Mouse (Mus musculus): ENCODE measurements around the gene Lamc2. TPM values are rescaled to one million over a fixed set of nuclear protein-coding genes. Genes with fewer than 3 reads are reported as not detected.

The Lamc2 gene
- polyA plus RNA-seq, 1 experiment from 2014 or later, result 6.8 TPM

DNA sequence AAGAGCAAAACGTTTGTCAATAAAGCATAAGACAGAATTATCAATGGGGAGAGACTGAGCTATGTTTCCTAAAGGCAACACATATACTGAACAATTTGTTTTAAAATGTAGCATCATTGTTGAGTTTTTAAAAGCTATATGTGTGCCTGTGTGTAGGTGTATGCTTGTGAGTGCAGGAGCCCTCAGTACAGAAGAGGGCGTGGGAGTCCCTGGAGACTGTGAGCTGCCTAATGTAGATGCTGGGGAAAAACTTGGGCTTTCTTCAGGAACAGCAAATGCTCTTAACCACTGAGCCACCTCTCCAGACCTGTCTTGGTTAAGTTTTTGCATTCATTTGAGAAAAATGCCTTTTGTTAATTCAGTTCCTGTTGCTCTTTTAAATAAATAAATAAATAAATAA is 24.0 kb upstream of the Lamc2 start:
- no peaks in the 10 kb centered on the region for H3K36me3 ChIP-seq
- H3K4me2 ChIP-seq (replicated peaks), result no peak overlapping the region
- no peak overlapping the region for H3K9ac ChIP-seq
- no peak overlapping the region for H3K4me3 ChIP-seq
- 88% methylated on average over 2 of the region's 2 CpGs for WGBS
- no peak overlapping the region for H3K27ac ChIP-seq
- ATAC-seq (ENCODE audit: insufficient number of reproducible peaks, insufficient read depth, low FRiP score, low TSS enrichment), result no peak
- H3K27me3 ChIP-seq, result no peaks in the 10 kb centered on the region
- H3K9me3 ChIP-seq, result no peaks in the 10 kb centered on the region
- H3K4me1 ChIP-seq, result no peaks in the 10 kb centered on the region

DNA sequence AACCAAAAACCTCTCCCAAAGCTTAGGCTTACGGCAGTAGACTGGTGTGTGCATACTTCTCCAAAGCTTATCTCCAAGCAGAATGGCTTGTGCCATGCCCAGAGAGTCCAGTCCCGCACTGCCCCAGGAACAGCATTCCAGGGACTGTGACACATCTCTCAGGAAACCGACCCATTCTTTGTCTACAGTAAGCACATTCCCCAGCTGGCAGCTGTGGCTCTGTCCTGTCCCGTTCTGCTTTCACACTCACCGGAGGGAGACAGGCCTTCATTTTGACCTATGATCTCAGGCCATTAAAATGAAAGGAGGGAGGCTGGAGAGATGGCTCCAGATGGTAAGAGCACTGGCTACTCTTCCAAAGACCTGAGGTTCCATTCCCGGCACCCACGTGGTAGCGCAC is 15.9 kb upstream of the Lamc2 start:
- Histone ChIP-seq H3K4me2 (replicated peaks) (no peak overlapping the region), H3K9ac (no peak overlapping the region), H3K27ac (no peak overlapping the region), H3K27me3 (no peaks in the 10 kb centered on the region), H3K9me3 (no peaks in the 10 kb centered on the region), H3K4me1 (peaks cover 4% of the 10 kb centered on the region; the same call in 1 of the 2 replicates), H3K36me3 (no peaks in the 10 kb centered on the region), H3K4me3 (no peak overlapping the region)
- no peak for ATAC-seq (ENCODE audit: insufficient number of reproducible peaks, insufficient read depth, low FRiP score, low TSS enrichment)
- WGBS, result 51% methylated on average over 8 of the region's 8 CpGs

DNA sequence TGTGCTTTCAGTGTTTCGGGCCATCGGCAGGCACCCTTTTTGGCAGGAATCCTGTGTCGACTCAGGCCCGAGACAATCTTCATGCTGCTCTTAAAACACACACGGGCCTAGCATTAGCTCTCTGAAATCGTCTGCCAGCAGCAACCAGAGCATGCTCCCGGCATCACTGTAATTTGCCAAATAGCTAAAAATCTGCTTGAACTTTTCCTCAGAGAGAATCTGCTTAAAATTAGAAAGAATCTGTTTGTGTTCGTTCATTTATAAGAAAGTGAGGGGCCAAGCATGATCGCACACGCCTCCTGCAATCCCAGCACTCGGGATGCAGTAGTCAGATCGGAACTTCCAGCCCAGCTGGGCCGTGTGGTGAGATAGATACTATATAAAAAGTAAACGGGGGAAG is 15.2 kb upstream of the Lamc2 start:
- H3K27me3 ChIP-seq, result no peaks in the 10 kb centered on the region
- H3K4me3 ChIP-seq, result no peak overlapping the region
- no peak for ATAC-seq (ENCODE audit: insufficient number of reproducible peaks, insufficient read depth, low FRiP score, low TSS enrichment)
- 51% methylated on average over 14 of the region's 14 CpGs for WGBS
- no peak overlapping the region for H3K9ac ChIP-seq
- no peaks in the 10 kb centered on the region for H3K36me3 ChIP-seq
- no peaks in the 10 kb centered on the region for H3K9me3 ChIP-seq
- H3K27ac ChIP-seq, result no peak overlapping the region
- peaks cover 4% of the 10 kb centered on the region; the same call in 1 of the 2 replicates for H3K4me1 ChIP-seq
- H3K4me2 ChIP-seq (replicated peaks), result no peak overlapping the region

DNA sequence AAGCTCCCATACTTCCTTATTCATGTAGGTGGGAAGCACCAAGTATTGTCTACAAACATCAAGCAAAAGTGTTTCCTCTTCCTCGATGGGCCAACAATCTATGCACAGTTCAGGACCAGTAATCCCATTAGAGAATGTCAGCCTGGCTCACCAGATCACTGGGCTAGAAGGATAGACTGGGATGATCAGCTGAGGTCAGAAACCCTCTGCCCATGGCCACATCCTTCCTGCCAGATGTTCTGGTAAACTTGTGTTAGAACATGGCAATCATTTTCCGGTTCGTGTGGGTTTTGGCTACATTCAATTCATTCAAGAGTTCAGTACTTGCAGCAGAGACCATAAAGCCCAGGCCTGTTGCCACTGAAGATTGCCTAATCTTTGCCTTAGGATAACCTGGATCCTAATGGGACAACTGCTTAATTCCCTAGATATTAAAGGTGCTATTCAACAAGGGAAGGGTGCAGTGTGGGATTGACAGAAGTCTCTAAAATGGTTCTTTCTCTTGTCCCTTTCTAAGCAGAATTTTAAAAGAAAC is 11.1 kb upstream of the Lamc2 start:
- H3K36me3 ChIP-seq, result no peaks in the 10 kb centered on the region
- no peak overlapping the region for H3K4me3 ChIP-seq
- H3K27me3 ChIP-seq, result no peaks in the 10 kb centered on the region
- peaks cover 6% of the 10 kb centered on the region for H3K4me1 ChIP-seq
- ATAC-seq (ENCODE audit: insufficient number of reproducible peaks, insufficient read depth, low FRiP score, low TSS enrichment), result no peak
- WGBS, result 81% methylated on average over 3 of the region's 3 CpGs
- no peak overlapping the region for H3K4me2 ChIP-seq (replicated peaks)
- no peak overlapping the region for H3K9ac ChIP-seq
- no peaks in the 10 kb centered on the region for H3K9me3 ChIP-seq
- H3K27ac ChIP-seq, result no peak overlapping the region

DNA sequence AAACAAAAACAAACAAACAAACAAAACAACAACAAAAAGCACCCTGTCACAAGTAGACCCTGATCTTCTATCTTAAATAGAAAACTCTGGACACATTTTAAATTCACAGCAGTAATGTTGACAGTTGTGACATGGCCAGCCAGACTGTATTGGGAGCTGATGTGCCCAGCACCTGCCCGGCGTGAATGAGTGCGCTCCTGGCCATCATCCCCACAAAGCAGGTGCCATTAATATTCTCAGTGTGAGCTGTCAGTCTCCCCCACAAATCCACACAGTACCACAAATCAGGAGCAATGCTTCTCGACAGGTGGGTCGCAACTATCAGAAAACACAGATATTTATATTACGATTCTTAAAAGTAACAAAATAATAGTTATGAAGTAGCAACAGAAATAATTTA is 6.7 kb upstream of the Lamc2 start:
- no peak for ATAC-seq (ENCODE audit: insufficient number of reproducible peaks, insufficient read depth, low FRiP score, low TSS enrichment)
- 93% methylated on average over 6 of the region's 6 CpGs for WGBS
- H3K4me2 ChIP-seq (replicated peaks), result no peak overlapping the region
- peaks cover 15% of the 10 kb centered on the region for H3K4me1 ChIP-seq
- no peak overlapping the region for H3K27ac ChIP-seq
- no peaks in the 10 kb centered on the region for H3K36me3 ChIP-seq
- H3K9me3 ChIP-seq, result no peaks in the 10 kb centered on the region
- H3K27me3 ChIP-seq, result peaks cover 2% of the 10 kb centered on the region; the same call in 1 of the 2 replicates
- no peak overlapping the region for H3K4me3 ChIP-seq
- H3K9ac ChIP-seq, result no peak overlapping the region

DNA sequence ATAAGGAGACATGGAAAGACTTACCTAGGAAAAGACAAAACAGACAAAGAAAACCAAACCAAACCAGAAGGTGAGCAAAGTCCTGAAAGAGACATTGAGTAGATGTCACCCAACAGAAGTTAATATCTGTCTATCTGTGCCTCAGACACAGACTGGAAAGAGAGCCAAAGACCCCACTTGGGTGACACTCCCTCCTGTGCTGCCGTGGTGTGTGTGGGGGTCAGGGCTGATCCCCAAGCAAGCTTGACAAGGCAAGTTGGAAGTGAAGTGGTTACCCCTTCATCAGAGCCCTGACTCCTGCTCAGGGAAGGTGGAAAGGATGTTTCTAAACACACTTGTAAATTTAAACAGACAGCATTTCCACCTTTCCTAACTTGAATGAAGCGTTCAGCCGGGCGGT is 6.1 kb upstream of the Lamc2 start:
- no peak; the same call in 1 of the 2 replicates for ATAC-seq (ENCODE audit: insufficient number of reproducible peaks, insufficient read depth, low FRiP score, low TSS enrichment)
- H3K9me3 ChIP-seq, result no peaks in the 10 kb centered on the region
- H3K36me3 ChIP-seq, result no peaks in the 10 kb centered on the region
- 79% methylated on average over 4 of the region's 4 CpGs for WGBS
- H3K9ac ChIP-seq, result no peak overlapping the region
- no peak overlapping the region for H3K4me2 ChIP-seq (replicated peaks)
- H3K4me1 ChIP-seq, result peaks cover 15% of the 10 kb centered on the region
- H3K4me3 ChIP-seq, result no peak overlapping the region
- H3K27me3 ChIP-seq, result peaks cover 4% of the 10 kb centered on the region
- peak overlapping the region; percentile 69; the same call in 1 of the 2 replicates for H3K27ac ChIP-seq

DNA sequence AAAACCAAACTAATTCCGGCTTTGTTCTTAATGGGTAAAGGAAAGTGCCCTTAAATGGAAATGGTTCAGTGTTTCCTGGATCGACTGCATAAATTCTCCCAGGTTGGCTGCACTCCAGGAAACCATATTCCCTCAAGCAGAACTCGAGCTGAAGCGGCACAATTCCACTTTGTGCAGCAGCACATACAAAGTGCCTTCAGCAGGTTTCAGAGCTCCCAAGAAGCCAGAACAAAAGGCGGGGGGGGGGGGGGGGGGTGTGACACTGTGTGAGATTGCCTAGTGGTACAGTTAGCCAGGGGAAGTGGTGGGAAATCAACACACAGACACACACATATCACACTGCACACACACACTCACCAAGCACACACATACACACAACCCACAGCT is 5.7 kb upstream of the Lamc2 start:
- no peak overlapping the region for H3K9ac ChIP-seq
- H3K4me1 ChIP-seq, result peaks cover 15% of the 10 kb centered on the region
- H3K9me3 ChIP-seq, result no peaks in the 10 kb centered on the region
- no peaks in the 10 kb centered on the region for H3K36me3 ChIP-seq
- H3K4me2 ChIP-seq (replicated peaks), result no peak overlapping the region; the same call in 1 of the 2 replicates
- peaks cover 9% of the 10 kb centered on the region for H3K27me3 ChIP-seq
- no peak for ATAC-seq (ENCODE audit: insufficient number of reproducible peaks, insufficient read depth, low FRiP score, low TSS enrichment)
- WGBS, result 13% methylated on average over 5 of the region's 5 CpGs
- H3K27ac ChIP-seq, result peak overlapping the region; percentile 69; the same call in 1 of the 2 replicates
- no peak overlapping the region for H3K4me3 ChIP-seq

DNA sequence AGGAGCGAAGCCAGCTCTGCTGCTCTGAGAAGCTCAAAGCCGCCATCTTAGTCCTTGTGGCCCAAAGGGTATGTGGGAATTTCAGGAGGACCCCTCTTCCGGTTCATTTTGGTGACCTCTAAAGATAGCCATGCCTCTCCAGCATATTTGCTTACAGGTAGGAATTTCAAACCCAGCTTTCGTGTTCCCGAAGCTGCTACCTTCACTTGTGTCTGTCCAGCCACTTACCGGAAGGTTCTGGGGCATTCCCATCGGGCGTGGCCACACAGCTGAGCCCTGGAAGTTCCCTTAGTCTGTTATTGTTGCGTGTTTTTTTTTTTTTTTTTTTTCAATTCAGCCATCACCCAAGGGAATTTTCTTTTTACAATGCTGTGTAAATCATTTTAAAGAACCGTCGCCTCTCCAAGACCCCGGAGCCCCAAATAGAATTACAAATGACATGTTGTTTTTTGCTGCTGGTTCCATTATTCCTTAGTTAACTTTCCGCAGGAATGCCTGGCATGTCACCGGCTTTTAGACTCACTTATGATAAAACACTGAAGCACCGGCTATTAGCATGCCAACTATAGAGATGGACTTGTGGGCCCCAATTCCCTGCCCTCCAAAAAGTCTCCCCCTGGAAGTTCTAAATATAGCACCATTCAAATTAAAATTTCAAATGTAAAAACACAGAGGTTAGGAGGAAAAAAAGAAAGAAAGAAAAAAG is 5.1 kb upstream of the Lamc2 start:
- Histone ChIP-seq H3K4me2 (replicated peaks) (no peak overlapping the region), H3K9ac (no peak overlapping the region), H3K27ac (0 out of 2 replicates have a peak overlapping the region, but pooled peaks have one; percentile 1), H3K36me3 (no peaks in the 10 kb centered on the region), H3K4me1 (peaks cover 15% of the 10 kb centered on the region), H3K4me3 (no peak overlapping the region), H3K9me3 (no peaks in the 10 kb centered on the region), H3K27me3 (peaks cover 14% of the 10 kb centered on the region)
- no peak for ATAC-seq (ENCODE audit: insufficient number of reproducible peaks, insufficient read depth, low FRiP score, low TSS enrichment)
- 60% methylated on average over 15 of the region's 15 CpGs for WGBS

DNA sequence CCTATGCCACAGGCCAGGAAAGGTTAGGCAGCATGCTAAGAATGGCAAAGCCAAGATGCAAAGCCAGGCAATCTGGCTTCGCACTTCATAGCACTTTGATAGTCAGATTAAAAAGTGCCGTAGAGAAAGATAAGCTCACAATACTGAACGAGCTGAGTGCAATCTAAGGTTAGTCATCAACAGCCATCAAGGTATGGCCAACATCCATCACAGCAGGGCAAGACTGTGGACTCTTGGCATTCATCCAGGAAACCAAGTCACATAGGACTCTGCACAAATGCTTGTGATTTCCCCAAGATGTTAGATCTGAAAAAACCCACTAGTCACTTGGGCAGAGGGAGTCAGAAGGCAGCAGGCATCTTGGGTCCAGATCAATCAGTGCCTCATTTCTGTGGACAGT is 1.8 kb upstream of the Lamc2 start:
- Histone ChIP-seq H3K4me3 (no peak overlapping the region), H3K9ac (no peak overlapping the region), H3K27me3 (peaks cover 31% of the 10 kb centered on the region), H3K27ac (no peak overlapping the region), H3K36me3 (no peaks in the 10 kb centered on the region), H3K9me3 (no peaks in the 10 kb centered on the region), H3K4me1 (peaks cover 18% of the 10 kb centered on the region), H3K4me2 (replicated peaks) (no peak overlapping the region)
- ATAC-seq (ENCODE audit: insufficient number of reproducible peaks, insufficient read depth, low FRiP score, low TSS enrichment), result no peak
- 86% methylated on average over 3 of the region's 3 CpGs for WGBS

DNA sequence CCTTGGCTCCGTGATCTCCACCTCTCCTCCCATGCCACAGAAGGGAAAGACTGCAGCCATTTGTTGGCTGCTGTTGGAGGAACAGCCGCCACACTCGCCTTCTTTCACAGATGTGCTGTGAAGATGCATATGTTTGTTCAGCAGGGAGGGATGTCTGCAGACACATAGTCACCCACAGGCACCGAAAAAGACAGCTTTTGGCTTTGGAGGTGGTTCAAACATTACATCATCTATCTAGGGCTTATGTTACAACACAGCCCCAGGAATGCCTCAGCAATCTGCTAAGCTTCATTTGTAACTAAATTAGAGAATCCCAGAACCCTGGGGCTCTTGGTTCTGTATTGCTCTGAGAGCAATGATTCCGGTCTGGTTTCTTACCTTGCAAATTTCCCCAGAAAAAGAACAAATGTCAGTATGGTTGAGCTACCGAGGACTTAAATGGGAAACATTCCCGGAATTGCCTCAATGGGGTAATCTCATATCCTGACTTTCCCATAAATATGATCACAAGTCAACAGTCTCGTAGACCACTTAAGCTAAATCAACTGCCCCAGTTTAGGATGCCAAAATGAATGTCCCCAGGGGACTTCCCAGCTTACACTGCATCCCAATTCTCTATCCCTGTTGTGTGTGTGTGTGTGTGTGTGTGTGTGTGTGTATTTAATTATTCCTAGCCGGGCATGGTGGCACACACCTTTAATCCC is 5.5 kb downstream of the Lamc2 start:
- peak; percentile 72; the same call in 1 of the 2 replicates for ATAC-seq (ENCODE audit: insufficient number of reproducible peaks, insufficient read depth, low FRiP score, low TSS enrichment)
- Histone ChIP-seq H3K4me3 (no peak overlapping the region), H3K9me3 (no peaks in the 10 kb centered on the region), H3K27ac (no peak overlapping the region), H3K9ac (no peak overlapping the region), H3K27me3 (peaks cover 14% of the 10 kb centered on the region), H3K4me1 (no peaks in the 10 kb centered on the region), H3K4me2 (replicated peaks) (no peak overlapping the region), H3K36me3 (no peaks in the 10 kb centered on the region)
- 43% methylated on average over 9 of the region's 9 CpGs for WGBS

DNA sequence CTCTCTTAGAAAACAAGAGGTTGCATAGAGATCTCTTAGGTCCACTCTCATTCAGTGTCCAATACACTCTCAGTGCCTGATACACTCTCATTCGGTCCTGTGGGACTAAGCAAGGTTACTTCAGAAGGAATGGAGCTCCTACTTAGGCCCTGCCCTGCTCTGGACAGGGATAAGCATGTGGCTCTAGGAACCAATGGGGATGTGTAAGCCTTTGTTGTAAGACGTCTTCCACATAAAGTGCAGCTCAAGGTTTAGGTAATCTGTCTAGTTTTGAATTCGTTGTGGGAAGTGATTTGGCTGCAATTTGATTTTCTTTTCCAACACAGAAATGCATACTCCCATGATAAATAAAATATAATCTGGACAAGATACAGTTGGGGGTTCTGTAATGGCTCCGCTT is 6.1 kb downstream of the Lamc2 start:
- H3K4me2 ChIP-seq (replicated peaks), result no peak overlapping the region
- WGBS, result 71% methylated on average over 4 of the region's 4 CpGs
- no peaks in the 10 kb centered on the region for H3K4me1 ChIP-seq
- H3K4me3 ChIP-seq, result no peak overlapping the region
- H3K9ac ChIP-seq, result no peak overlapping the region
- H3K27me3 ChIP-seq, result peaks cover 13% of the 10 kb centered on the region
- H3K27ac ChIP-seq, result no peak overlapping the region
- 0 out of 2 replicates have a peak, but pooled peaks have one; percentile 41 for ATAC-seq (ENCODE audit: insufficient number of reproducible peaks, insufficient read depth, low FRiP score, low TSS enrichment)
- no peaks in the 10 kb centered on the region for H3K9me3 ChIP-seq
- no peaks in the 10 kb centered on the region for H3K36me3 ChIP-seq

DNA sequence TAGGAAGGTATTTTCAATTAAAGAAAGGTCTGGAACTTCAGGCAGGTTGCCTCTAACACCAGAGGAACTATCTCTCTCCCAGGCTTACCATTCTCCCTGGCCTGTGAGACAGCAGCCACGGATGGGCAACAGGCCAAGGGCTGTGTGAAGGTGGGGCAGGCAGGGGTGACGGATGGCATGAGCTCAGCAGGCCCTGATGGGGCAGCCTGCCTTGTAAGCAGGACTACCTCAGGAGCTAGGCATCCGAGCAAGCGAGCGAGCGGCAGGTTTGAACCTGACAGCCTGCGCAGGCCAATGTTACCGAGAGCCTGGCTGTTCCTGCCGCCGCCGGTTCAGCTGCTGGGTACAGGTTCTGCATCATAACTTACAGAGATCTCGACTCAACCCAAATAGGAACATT is 11.4 kb downstream of the Lamc2 start:
- no peak overlapping the region for H3K9ac ChIP-seq
- no peaks in the 10 kb centered on the region for H3K36me3 ChIP-seq
- H3K4me2 ChIP-seq (replicated peaks), result no peak overlapping the region
- H3K4me1 ChIP-seq, result peaks cover 13% of the 10 kb centered on the region
- 61% methylated on average over 12 of the region's 12 CpGs for WGBS
- no peak overlapping the region for H3K4me3 ChIP-seq
- no peaks in the 10 kb centered on the region for H3K27me3 ChIP-seq
- H3K9me3 ChIP-seq, result no peaks in the 10 kb centered on the region
- no peak overlapping the region for H3K27ac ChIP-seq
- no peak for ATAC-seq (ENCODE audit: insufficient number of reproducible peaks, insufficient read depth, low FRiP score, low TSS enrichment)
